Mouse (Mus musculus) heart, postnatal 10 days (tissue): Measurements from ENCODE around the gene Olfr309. TPM values are rescaled to one million over a fixed set of nuclear protein-coding genes. Genes with fewer than 3 reads are reported as not detected.
"Not testable (repeated sequence)": the region's sequence is repeated elsewhere in the genome, so short reads cannot be mapped to it uniquely, and the experiment has no call there.

Experiments used
- DNase-seq, 2 experiments: peaks; one replicate each; pipeline ENCODE4 v3.0.0; 2021
- intact Hi-C: fragments of 180-260 bp; cut with DNase I; formaldehyde crosslinking; loops from one replicate; pipeline ENCODE4 v1.15.1; 2025
- microRNA-seq, 2 experiments: library from miRNA; unstranded; fragments of <30 nt; microRNA quantifications; one replicate each; pipeline ENCODE4 v1.2.0; 2022
- total RNA-seq, 2 experiments: library from RNA; stranded (reverse); gene quantifications; 2 replicates each; pipeline ENCODE4 v1.2.3; 2021

Gene Olfr309
- not detected for total RNA-seq

GRCm38 (mm10) chr7:86313608-86314007 lies at the start of gene Olfr309:
Olfr309 (minus strand) TSS chr7:86313708.
- no peak for DNase-seq
- intact Hi-C loops = no loop called here

GRCm38 (mm10) chr7:86346296-86346695 lies 32.8 kb upstream of the Olfr309 start:
- intact Hi-C loops, DNase-seq: not testable (repeated sequence)

GRCm38 (mm10) chr7:86344253-86344652 lies 30.7 kb upstream of the Olfr309 start:
- intact Hi-C loops = no loop called here

GRCm38 (mm10) chr7:86342881-86343565 lies 29.5 kb upstream of the Olfr309 start:
- intact Hi-C loops = no loop called here
- no peak for DNase-seq

More at GRCm38 (mm10) chr7:86344253-86344652, 30.7 kb upstream of the Olfr309 start:
- no peak for DNase-seq

GRCm38 (mm10) chr7:86337486-86337885 lies 24.0 kb upstream of the Olfr309 start, which contains the start of gene Olfr307:
Olfr307 (minus strand) TSS chr7:86337586.
- intact Hi-C loops = no loop called here
- DNase-seq = no peak

- intact Hi-C loops = no loop called here
- DNase-seq = no peak
These were observed 12.0 kb upstream of the Olfr309 start, which contains the start of gene Olfr308 for GRCm38 (mm10) chr7:86325530-86325929. Olfr308 (minus strand) TSS chr7:86325630.

- intact Hi-C loops = no loop called here
- no peak for DNase-seq
These were observed 7.8 kb upstream of the Olfr309 start for GRCm38 (mm10) chr7:86321323-86321722.

GRCm38 (mm10) chr7:86277072-86277471 lies 36.4 kb downstream of the Olfr309 start, which contains the start of gene Olfr310:
Olfr310 (minus strand) TSS chr7:86277172.
- intact Hi-C loops = no loop called here
- no peak for DNase-seq

Small RNAs within 50 kb of the gene (microRNA-seq; reads per million reads assigned to microRNA genes)
- gene Gm23192 = 0 reads per million in 2 experiments

Other genes starting within 250 kb of the Olfr309 start
- gene Vmn2r75, start 141.9 kb downstream of the Olfr309 start, total RNA-seq = not detected
- not detected for gene Vmn2r76, start 67.4 kb downstream of the Olfr309 start, total RNA-seq
- not detected for gene Olfr310, start 36.5 kb downstream of the Olfr309 start, total RNA-seq
- gene Olfr308, start 11.9 kb upstream of the Olfr309 start, total RNA-seq = not detected
- gene Olfr307, start 23.9 kb upstream of the Olfr309 start, total RNA-seq = not detected
- not detected for gene Olfr305, start 53.2 kb upstream of the Olfr309 start, total RNA-seq
- gene Olfr304, start 73.0 kb upstream of the Olfr309 start, total RNA-seq = not detected
- gene Olfr303, start 84.1 kb upstream of the Olfr309 start, total RNA-seq = not detected
- gene Olfr301, start 90.1 kb upstream of the Olfr309 start, total RNA-seq = not detected
- not detected for gene Olfr299, start 146.2 kb upstream of the Olfr309 start, total RNA-seq
- gene Olfr298, start 178.8 kb upstream of the Olfr309 start, total RNA-seq = not detected
- gene Olfr297, start 206.3 kb upstream of the Olfr309 start, total RNA-seq = not detected